Mouse (Mus musculus) embryo, embryonic 10 days (tissue): ENCODE results near the gene Car5a.
A peak's percentile ranks its signal among the peaks of the same experiment; 100 is the strongest.

Experiments
- DNase-seq: peaks from one replicate; pipeline ENCODE4 v3.0.0-alpha.2; 2015; ENCODE audit warnings: low spot score

The Car5a gene

DNA sequence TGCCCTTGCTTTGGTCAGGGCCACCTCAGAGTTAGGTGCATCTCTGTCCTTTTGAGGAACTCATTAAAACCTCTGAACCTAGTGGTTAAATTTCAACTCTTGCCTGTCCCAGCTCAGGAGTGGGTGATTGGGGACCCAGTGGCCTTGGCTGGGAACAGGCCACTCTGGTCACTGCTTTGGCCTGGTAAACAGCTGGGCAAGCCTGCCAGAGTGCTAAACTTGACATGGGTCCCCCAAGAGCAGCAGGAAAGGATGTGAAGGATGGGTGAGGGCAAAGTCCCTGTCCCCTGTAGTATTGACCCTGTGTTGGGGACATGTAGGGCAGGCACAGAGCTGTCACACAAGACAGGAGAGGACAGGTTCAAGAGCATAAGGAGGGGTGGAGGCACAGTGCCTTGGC is at the start of gene Car5a:
Gene Car5a, minus strand, starts transcription at position 74 of the 400 bp plus-strand sequence.
- no peak for DNase-seq

DNA sequence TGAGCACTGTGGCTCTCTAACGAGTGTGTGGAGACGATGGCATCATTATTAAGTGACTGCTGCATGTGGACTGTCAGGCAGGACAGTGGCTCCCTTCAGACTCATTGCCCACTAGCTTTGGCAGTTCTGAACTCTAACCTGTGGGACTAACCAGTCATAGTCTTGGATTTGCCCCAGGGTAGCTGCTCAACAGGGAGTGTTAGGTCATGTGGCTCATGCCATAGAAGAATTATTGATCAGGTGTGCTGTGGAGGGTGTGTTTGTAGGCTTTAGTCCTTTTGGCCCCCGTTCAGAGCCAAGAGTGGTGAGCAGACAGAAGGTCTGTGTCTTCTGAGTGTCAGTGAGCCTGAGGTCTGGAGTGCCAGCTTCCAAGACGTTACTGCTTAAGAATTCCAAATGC is 48.2 kb upstream of the Car5a start:
- DNase-seq = no peak

DNA sequence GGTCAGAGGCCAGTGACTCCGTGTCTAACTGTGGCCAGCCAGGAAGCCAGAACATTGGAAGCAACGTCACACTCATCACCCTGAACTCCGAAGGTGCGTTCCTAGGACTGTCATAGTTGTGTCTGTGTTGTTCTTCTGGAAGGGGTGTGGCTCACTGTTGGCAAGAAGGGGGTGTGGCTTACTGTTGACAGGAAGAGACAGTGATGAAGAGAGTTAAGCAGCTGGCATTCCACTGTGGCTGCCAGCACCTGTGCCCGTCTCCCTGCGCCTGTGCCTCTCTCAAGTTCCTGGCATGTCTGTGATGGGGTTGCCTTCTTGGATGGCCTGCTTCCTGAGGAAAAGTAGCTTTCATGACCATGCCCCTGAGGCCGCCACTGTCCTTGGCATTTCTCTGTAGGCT is 46.9 kb upstream of the Car5a start:
- no peak for DNase-seq

DNA sequence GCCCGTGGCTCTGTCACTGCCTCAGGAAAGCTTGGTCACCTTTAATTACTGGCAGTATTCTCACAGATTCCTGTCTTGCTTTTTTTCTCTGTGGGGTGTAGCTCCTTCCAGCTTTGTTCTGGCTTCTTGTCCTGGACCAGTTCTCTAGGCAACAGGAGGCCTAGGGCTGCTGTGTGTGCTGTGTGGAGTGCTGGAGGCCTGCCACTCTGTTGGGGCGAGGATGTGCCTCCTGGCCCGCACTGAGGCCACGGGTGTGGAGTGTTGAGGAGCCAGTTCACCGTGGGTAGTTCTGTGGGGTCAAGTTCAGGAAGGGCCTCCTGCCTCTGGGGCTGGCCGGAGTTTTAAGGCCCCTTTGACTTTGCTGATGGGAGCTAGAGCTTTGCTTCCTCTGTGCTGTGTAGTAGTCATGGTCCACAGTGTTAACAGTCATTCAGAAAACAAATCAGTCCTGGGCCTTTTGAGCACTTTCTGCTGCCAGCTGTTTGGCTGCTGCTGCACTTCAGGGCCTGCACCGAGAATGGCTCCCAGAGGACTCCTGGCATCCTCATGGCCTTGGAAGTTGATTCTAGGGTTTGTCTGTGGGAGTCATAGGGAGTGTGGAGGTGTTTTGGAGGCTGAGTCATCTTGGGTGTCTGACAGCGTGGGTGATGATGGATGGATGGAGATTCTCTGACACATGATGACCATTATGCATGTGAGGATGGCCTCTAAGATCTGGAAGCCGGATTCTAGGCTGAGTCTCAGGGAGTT is 46.0 kb upstream of the Car5a start:
- no peak for DNase-seq

DNA sequence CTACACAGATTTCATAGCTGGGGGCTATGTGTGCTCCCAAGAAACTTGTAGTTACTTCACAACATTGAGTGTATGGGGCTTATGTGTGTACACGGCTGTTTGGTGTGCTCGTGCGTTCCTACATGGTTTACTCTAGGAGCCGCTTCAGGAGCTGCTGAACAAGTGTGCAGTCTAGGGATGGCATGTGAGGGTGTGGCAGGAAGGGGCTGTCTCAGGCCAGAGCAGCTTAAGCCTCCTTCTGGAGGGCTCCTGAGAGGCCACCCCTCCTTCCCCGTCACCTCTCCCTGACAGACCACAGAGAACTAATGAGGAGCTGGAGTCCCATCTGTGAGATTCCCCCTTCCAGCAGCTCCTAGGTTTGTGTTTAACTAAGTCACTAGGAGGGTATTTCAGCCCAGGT is 43.2 kb upstream of the Car5a start:
- no peak for DNase-seq

DNA sequence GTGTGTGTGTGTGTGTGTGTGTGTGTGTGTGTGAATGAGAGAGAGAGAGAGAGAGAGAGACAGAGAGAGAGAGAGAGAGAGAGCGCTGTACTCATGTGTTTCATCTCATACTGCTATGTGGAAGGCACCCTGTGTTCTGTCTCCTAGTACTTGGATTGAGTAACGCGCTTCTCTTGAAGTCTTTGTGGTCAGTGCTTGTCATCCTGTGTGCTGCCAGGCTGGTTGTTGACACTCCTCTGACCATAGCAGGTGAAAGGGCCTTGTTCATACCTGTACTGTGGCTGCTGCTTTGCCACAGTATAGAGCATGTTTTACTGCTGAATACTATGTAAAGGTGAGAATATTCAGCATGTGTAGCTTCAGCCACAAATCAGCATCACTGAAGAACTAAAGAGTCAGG is 41.0 kb upstream of the Car5a start:
- no peak for DNase-seq

DNA sequence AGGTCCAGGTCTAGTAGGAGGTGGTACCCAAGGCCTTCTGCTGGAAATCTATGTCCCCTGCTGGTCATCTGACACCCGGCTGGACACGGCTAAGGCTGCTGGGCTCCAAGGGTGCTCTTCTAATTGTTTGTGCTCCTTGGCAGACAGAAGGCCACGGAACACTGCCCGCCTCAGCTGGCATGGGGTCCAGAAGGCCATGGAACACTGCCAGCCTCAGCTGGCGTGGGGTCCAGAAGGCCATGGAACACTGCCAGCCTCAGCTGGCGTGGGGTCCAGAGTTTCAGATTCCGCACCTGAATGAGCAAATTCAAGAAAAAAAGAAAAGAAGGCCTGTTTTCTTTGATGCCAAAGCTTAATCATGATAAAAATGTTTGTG is 36.8 kb upstream of the Car5a start:
- no peak for DNase-seq

DNA sequence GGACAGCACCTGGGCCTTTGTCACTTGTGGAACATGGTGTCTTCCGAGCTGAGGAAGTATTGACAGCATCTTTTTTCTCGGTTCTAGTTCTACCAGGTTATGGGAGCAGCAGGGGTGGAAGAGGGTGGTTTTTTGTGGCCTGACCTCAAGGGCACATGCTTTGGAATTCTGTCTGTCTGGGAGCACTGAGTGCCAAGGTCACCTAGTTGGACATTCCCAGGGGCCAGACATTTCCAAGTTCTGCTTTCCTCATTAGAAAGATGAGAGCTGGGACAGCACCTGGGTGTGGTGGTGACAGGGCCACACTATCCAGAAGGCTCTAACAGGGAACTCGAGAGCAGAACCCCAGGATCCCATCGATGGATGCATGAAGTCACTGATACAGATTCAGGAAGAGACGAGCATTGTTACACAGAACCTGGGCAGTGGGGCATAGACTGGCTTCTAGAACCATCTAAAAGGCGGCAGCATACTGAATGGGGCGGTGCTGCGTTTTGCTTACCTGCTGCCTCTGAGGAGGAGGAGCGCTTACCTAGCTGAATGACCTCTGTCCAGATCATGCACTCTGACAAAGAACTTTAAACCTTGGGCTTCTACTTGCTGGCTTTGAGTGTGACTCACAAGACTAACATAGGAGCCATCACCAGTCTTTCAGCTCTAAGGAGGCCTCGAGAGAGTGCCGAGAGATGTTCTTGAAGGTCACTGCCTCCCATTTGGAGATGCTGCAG is 36.3 kb upstream of the Car5a start:
- no peak for DNase-seq

DNA sequence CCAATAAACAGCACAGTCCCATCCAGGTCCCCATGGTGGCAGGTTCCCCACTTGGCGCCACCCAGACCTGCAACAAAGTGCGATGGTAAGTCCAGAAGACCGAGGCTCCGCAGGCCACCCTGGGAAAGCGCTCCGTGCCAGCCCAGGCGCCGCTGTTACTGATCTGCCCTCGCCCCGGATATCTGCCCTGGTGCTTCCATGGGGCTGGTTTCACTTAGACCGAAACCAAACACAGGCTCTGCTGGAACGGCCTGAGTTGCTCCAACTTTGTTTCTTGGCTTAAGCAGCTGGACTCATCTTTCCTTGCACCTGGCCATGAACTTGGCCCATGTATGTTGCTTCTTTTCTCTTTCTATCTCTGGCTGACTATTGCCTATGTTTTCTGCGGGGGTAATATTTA is 34.0 kb upstream of the Car5a start:
- DNase-seq = no peak

DNA sequence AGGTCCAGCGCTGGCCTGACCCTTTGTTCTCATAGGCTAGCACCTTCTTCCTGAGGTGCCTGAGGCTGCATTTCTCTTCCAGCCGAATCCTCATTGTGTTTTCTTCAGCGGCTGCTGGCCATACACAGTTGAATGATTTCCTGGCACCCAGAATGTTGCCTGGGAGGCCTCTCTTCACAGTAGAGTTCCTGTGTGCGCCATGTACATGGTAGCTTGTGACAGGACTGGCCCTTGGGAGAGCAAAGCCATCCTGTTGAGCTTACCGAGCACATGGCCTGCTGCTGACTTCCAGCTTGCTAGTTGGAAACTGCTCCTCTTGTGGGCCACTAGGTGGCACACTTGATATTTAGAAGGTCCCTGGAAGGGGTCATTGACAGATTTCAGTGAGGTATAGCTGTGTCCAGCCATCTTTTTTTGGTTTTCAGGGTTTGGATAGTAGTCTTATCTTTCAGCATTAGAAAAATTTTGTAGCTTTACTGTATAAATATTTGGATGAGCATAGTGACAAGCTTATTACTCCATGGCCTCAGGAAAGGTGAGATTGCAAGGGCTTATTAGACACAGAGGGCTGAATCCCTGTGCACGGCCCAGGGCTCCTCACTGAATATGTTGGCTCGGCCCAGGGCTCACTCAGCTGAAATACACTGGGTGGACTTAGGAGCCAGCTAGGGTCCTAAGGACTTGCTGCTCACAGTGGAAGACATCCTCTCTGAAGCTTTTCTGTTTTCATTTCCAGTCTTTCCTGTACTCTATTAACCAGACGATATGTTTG is 33.3 kb upstream of the Car5a start:
- peak; percentile 79 for DNase-seq

DNA sequence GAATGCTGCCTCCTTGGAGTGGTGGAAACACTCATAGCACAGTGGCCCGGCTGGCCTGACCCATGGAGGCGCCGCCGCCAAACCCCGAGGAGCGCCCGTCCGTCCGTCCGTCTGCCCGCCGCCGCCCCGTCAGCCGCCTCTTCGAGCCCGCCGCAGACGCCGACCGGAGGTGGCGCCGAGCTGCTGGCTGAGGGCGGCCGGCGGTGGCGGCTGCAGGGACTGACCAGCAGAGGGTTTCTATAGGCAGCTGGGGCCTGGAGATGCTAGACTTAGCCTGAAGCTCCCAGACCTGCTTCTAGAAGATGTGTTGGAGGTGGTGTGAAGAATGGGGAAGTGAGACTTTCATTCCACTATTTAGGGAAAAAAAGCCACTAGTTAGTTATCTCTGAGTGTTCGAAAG is 29.2 kb upstream of the Car5a start:
- DNase-seq = no peak

DNA sequence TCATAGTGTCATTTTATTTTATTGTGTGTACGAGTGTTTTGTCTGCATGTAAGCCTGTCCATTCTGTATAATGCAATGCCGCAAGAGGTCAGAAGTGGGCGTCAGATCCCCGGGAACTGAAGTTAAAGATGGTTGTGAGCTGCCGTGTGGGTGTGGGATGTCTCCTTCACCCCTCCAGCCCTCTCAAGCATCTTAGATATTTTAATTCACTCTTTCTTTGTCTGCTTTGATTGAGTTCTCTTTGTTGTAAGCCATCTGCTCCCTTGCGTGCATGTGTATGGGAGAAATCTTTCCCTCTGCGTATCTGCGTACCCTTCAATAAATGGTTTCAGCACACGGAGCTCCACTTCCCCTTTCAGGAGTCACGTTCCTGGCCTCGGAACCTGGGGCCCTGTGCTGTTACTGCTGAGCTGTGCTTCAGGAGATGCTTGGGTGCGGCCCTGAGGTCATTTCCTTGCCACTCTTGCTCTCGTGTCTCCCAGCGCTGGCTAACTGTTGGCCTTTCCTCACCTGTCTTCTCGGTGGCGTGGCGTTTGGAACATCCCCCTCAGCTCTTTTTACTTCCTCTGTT is 26.9 kb upstream of the Car5a start:
- no peak for DNase-seq

DNA sequence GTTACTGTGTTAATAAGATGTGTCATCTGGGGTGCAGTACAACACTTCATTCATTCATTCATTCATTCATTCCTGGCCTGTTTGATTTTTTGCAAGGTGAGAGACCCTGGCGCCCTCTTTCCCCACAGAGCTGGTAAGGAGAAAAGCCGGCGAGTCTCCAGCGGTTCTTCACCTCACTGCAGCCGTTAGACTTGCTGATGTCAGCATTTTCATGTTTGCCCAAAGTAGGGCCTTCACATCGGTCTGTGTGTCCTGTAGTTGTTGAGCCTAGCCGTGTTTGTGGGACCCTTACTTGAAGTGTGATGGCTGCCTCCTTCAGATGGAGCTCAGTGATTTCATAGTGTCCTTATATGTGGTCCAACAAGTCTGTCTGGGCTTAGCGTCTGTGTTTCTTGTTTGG is 25.5 kb upstream of the Car5a start:
- DNase-seq = no peak

DNA sequence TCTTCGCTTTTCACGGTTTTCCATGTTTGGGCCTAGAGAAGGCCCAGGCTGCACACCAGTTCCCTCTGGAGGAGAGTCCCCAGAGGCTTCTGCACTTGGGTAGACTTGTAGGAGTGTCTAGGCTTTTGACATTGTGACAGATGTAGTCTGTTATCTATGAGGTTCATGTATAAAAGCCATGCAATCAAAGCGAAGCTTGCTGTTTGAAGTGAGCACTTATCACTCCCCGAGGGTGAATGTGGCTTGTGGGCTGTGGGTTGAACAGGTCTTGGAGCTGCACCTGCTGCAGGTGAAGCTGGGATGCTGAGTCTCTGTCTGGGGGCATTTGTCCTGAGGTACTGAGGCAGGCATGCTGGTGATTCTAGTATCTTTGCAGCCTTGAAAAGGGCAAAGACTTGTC is 23.8 kb upstream of the Car5a start:
- no peak for DNase-seq

DNA sequence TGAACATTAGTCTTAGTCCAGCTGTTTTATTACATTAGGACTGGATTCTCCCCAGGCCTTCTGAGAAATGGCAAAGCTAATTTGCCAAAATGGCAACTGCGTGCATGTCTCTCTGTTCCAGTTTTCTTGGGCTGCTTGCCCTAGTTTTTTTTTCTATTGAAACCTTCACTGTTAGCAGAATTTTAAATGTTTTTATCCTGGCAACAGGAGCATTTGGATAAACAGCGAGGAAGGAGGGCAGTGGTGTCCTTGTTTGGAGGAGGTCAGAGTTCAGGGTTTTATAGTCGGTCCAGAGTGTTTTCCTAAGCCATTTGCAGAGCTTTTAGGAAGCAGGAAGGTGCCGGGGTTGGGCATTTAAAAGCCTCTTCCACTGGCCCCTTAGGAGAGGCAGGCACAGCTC is 23.3 kb upstream of the Car5a start:
- DNase-seq = no peak

DNA sequence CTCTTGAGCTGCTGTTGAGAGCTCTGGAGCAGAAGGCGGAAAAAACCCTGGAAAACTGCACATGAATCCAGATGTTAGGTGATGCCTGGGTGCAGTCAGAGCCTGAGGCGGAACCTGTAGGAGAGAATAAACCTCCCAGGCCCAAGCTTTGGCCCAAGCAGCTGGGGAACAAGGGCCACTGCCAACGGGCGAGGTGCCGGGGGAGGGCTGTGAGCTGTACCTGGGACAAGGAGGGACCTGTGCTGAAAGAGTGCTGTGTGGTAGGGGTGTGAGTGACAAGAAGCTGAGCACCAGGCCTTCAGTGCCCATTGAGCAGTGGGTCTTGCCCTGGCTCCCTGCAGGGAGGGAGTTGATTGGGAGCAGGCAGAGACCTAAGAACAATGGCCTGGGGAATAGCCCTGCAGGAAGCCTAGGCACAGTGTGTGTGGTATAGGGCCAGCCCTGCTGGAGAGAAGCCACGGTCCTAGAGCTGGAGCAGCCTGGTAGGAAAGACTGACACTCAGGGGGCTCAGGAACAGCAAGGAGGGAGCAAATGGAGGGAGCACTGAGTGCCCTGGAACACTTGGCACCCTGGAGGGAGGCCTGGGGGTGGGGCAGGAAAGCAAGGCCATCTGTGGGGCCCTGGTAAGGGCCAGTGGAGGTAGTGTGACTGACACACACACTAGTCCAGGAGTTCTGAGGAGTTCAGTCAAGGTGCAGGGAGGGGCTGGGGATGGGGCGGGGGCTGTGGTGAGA is 22.2 kb upstream of the Car5a start:
- DNase-seq = no peak

DNA sequence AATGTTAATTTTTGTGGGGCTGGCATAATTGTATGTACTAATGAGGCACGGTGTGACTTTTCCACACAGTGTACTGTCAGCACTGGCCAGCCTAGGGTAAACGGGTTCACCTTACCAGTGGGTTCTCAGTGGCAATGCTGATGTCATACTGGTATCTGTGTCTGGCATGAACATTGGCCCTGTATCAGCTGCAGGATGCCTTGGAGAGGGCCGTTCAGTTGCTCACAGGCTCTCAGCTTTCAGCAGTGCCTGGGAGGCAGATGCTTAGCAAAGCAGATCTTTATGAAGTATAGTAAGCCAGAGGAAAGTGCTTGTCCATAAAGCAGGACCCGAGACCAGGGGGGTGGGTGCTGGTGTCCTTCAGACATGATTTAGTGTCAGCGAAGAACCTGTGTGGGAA is 21.4 kb upstream of the Car5a start:
- DNase-seq = no peak

DNA sequence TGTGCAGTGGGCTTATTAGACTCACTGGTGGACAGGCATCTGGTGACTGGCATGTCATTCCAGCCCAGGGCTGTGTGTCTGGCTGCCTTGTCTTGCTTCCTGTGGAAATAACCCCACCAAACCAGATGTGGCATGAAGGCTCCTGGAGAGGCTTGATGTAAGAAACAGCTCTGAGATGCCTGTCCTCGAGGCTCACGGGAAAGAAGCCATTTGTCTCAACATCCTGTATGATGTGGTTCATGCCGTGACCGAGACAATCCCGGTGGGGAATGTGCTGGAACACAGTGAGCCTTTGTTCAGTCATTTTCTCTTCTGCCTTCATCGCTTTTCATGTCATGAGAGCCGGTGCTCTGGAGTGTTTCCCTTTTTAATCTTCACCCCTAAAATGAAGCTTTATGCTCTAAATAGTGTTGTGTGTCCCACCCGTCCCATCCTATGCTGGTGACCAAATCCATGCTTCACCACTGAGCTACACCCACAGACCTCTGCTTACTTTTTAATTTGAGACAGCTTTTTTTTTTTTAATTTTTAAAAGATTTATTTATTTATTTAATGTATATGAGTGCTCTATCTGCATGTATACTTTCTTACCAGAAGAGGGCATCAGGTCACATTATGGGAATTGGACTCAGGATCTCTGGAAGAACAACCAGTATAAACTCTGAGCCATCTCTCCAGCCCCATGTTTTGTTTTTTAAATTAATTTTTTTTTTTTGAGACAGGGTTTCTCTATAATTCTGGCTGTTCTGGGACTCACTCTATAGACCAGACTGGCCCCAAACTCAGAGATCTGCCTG is 20.2 kb upstream of the Car5a start:
- DNase-seq = peak; percentile 60

DNA sequence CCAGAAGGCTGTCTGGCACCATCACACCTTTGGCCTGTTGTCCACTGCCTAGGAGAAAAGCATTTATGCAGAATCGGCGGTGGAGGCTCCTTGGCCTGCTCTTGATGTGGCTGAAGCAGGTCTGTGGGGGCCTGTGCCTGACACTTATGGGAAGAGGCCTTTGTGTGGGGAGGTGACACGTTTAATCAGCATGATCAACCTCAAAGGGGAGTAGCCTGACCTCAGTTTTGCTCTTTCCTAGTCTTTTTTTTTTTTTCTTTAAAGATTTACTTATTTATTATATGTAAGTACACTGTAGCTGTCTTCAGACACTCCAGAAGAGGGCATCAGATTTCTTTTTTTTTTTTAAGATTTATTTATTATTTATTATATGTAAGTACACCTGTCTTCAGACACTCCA is 18.2 kb upstream of the Car5a start:
- no peak for DNase-seq

DNA sequence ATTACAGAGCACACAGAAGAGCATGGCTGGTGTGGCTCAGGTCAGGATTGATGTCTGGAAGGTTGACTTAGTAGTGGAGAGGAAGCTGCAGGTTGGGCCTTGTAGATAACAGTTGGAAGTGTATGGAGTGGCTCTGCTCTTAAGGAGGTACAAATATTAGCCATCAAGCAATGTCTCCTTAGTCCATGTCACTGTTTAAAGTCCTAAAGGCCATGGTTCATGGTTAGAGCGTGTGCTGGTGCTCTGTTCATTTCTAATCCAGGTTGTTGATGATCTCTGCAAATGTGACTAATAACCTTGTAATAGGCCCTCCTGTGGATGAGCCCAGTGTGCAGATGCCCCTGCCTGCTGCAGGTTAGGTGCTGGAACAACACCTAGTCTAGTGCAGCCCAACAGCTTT is 13.7 kb upstream of the Car5a start:
- DNase-seq = no peak

DNA sequence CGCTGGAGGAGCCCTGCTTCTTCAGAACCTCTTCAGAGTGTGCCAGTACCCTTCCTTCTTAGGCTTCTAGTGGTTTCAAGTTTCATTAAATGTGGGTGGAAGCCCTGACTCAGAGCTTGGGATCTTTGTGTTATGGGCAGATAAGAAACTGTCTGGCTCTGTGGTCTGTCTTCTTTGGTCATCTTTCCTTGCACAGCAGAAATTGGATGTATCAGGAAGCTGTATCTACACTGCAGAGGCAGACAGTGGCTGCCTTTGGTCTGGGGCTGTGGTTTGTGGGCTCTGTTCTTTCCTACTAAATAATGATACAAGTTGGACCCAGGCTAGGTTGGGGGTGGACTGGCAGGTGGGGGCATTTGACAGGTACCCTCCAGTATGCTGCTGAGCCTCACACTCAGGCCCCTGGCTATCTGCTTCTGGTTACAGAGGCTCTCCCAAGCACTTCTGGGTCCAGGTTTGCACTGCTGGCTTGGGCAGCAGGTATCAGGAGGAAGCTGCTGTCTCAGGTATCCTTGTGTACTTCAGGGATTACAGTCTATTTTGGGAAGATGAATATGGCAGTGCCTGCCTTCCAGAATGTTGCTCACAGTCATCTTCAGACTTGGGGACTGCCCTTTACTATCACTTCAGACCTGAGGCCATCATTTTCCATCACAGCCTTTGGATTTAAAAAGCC is 11.3 kb upstream of the Car5a start:
- no peak for DNase-seq
